Mouse (Mus musculus): Measurements from ENCODE around the gene Unc5cl. TPM values are rescaled to one million over a fixed set of nuclear protein-coding genes. Genes with fewer than 3 reads are reported as not detected.
A peak's percentile ranks its signal among the peaks of the same experiment; 100 is the strongest.
"Not testable (repeated sequence)": the region's sequence is repeated elsewhere in the genome, so short reads cannot be mapped to it uniquely, and the experiment has no call there.

Unc5cl gene
- total RNA-seq, 2 experiments from 2014 or later: not detected

GRCm38 (mm10) chr17:48467395-48468231 lies 12.9 kb downstream of the Unc5cl start:
- DNase-seq: peak; percentile 57

GRCm38 (mm10) chr17:48474282-48474681 lies 19.6 kb downstream of the Unc5cl start:
- DNase-seq: not testable (repeated sequence)

GRCm38 (mm10) chr17:48475444-48475843 lies 20.7 kb downstream of the Unc5cl start:
- no peak for DNase-seq

- no peak for DNase-seq
Observed at GRCm38 (mm10) chr17:48479952-48480351, 25.3 kb downstream of the Unc5cl start.

GRCm38 (mm10) chr17:48483764-48484163 lies 29.1 kb downstream of the Unc5cl start:
- no peak for DNase-seq

GRCm38 (mm10) chr17:48484191-48484590 lies 29.5 kb downstream of the Unc5cl start:
- no peak for DNase-seq

GRCm38 (mm10) chr17:48489466-48489865 lies 34.8 kb downstream of the Unc5cl start:
- no peak for DNase-seq

GRCm38 (mm10) chr17:48492621-48493020 lies 37.9 kb downstream of the Unc5cl start:
- no peak for DNase-seq

- DNase-seq: no peak
Observed at GRCm38 (mm10) chr17:48493582-48493981, 38.9 kb downstream of the Unc5cl start.

GRCm38 (mm10) chr17:48493986-48494385 lies 39.3 kb downstream of the Unc5cl start:
- DNase-seq: no peak

- DNase-seq: no peak
Observed at GRCm38 (mm10) chr17:48497986-48498385, 43.3 kb downstream of the Unc5cl start.

- no peak for DNase-seq
Observed at GRCm38 (mm10) chr17:48500846-48501445, 46.2 kb downstream of the Unc5cl start.

GRCm38 (mm10) chr17:48505006-48505405 lies 50.3 kb downstream of the Unc5cl start:
- DNase-seq: no peak

GRCm38 (mm10) chr17:48506986-48507385 lies 52.3 kb downstream of the Unc5cl start:
- no peak for DNase-seq

- DNase-seq: no peak
Observed at GRCm38 (mm10) chr17:48509596-48509995, 54.9 kb downstream of the Unc5cl start.

GRCm38 (mm10) chr17:48512614-48513281 lies 58.0 kb downstream of the Unc5cl start:
- no peak for DNase-seq

- no peak for DNase-seq
Observed at GRCm38 (mm10) chr17:48514613-48515012, 59.9 kb downstream of the Unc5cl start.

GRCm38 (mm10) chr17:48519046-48519445 lies 64.3 kb downstream of the Unc5cl start:
- no peak for DNase-seq

- no peak for DNase-seq
Observed at GRCm38 (mm10) chr17:48520352-48520751, 65.7 kb downstream of the Unc5cl start.

- DNase-seq: no peak
Observed at GRCm38 (mm10) chr17:48523056-48523455, 68.4 kb downstream of the Unc5cl start.

GRCm38 (mm10) chr17:48533844-48534705 lies 79.4 kb downstream of the Unc5cl start:
- DNase-seq: no peak

GRCm38 (mm10) chr17:48538328-48538727 lies 83.6 kb downstream of the Unc5cl start:
- no peak for DNase-seq
